Mouse (Mus musculus): ENCODE data around the gene Wnk2.

Wnk2 gene

GRCm38 (mm10) chr13:49147858-49148226 lies at the start of gene Wnk2:
Gene Wnk2, minus strand, starts transcription at chr13:49148014.
- in situ Hi-C loops (cut with MseI, MboI) = no loop called here

GRCm38 (mm10) chr13:49196766-49197165 lies 49.0 kb upstream of the Wnk2 start:
- in situ Hi-C loops (cut with MseI, MboI) = no loop called here

GRCm38 (mm10) chr13:49196211-49196610 lies 48.4 kb upstream of the Wnk2 start:
- in situ Hi-C loops (cut with MseI, MboI) = no loop called here

- in situ Hi-C loops (cut with MseI, MboI) = no loop called here
Measured at GRCm38 (mm10) chr13:49195651-49196050, 47.8 kb upstream of the Wnk2 start.

- in situ Hi-C loops (cut with MseI, MboI) = no loop called here
Measured at GRCm38 (mm10) chr13:49194811-49195210, 47.0 kb upstream of the Wnk2 start.

- in situ Hi-C loops (cut with MseI, MboI) = no loop called here
Measured at GRCm38 (mm10) chr13:49193650-49194049, 45.8 kb upstream of the Wnk2 start.

GRCm38 (mm10) chr13:49192156-49192855 lies 44.5 kb upstream of the Wnk2 start:
- in situ Hi-C loops (cut with MseI, MboI) = no loop called here

GRCm38 (mm10) chr13:49191673-49192035 lies 43.8 kb upstream of the Wnk2 start:
- in situ Hi-C loops (cut with MseI, MboI) = no loop called here

GRCm38 (mm10) chr13:49190876-49191672 lies 43.3 kb upstream of the Wnk2 start:
- in situ Hi-C loops (cut with MseI, MboI) = no loop called here

GRCm38 (mm10) chr13:49189970-49190870 lies 42.4 kb upstream of the Wnk2 start:
- in situ Hi-C loops (cut with MseI, MboI) = no loop called here

- in situ Hi-C loops (cut with MseI, MboI) = no loop called here
Measured at GRCm38 (mm10) chr13:49188966-49189360, 41.1 kb upstream of the Wnk2 start.

- in situ Hi-C loops (cut with MseI, MboI) = no loop called here
Measured at GRCm38 (mm10) chr13:49188219-49188965, 40.6 kb upstream of the Wnk2 start.

GRCm38 (mm10) chr13:49187288-49188218 lies 39.7 kb upstream of the Wnk2 start, which contains the start of gene Ninj1:
Gene Ninj1, plus strand, starts transcription at chr13:49187485.
- in situ Hi-C loops (cut with MseI, MboI) = no loop called here

GRCm38 (mm10) chr13:49186798-49187287 lies 39.0 kb upstream of the Wnk2 start:
- in situ Hi-C loops (cut with MseI, MboI) = no loop called here

- in situ Hi-C loops (cut with MseI, MboI) = no loop called here
Measured at GRCm38 (mm10) chr13:49183646-49184045, 35.8 kb upstream of the Wnk2 start.

GRCm38 (mm10) chr13:49183161-49183560 lies 35.3 kb upstream of the Wnk2 start:
- in situ Hi-C loops (cut with MseI, MboI) = no loop called here

GRCm38 (mm10) chr13:49181411-49181984 lies 33.7 kb upstream of the Wnk2 start:
- in situ Hi-C loops (cut with MseI, MboI) = no loop called here

- in situ Hi-C loops (cut with MseI, MboI) = no loop called here
Measured at GRCm38 (mm10) chr13:49180691-49181090, 32.9 kb upstream of the Wnk2 start.

GRCm38 (mm10) chr13:49180274-49180673 lies 32.5 kb upstream of the Wnk2 start:
- in situ Hi-C loops (cut with MseI, MboI) = no loop called here
